Mouse (Mus musculus): ENCODE measurements around the gene Card6.

DNA sequence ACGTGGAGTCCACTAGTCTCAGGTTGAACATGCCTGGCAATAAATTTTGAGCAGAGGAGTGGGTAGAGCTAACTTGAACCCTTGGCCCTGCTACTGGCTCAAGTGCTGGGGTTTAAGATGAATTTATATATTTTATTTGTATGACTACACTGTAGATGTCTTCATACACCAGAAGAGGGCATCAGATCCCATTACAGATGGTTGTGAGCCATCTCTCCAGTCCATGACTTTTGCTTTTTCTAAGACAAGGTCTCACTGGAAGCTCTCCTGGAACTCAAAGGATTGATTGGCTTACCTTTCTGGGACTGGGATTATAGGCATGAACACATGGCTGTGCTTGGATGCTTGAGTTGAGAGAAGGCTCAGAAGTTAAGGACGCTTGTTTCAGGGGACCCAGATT, 11.4 kb upstream of the Card6 start:
- TF ChIP-seq CTCF (IDR thresholded peaks at IDR 0.05; ENCODE audit: extremely low read depth, insufficient read depth, insufficient read length, insufficient replicate concordance) = no peak
- TF ChIP-seq POLR2A (IDR thresholded peaks at IDR 0.05; ENCODE audit: low read depth, low read length) = no peak
